Comparison of ENCODE assay signal across 7 mouse cellular contexts in genomic region chr9:101314036-101314435, GRCm38 (mm10).
DNase-seq lines count a peak whose midpoint lies in the region; ATAC-seq and TF ChIP-seq lines count a peak whose summit lies in the region.

No protein-coding gene starts in this region.

- H3K36me3 ChIP-seq in thymus, adult 2 months (ENCODE audit: control insufficient read depth, insufficient read depth, low read length) = no peaks in the 10 kb centered on the region
- H3K36me3 ChIP-seq in lung, embryonic 14.5 days (ENCODE audit: insufficient read depth) = no peaks in the 10 kb centered on the region

- no peak overlapping the region for H3K4me2 ChIP-seq in lung, embryonic 14.5 days

- no peaks in the 10 kb centered on the region for H3K27me3 ChIP-seq in thymus, adult 2 months (ENCODE audit: control insufficient read depth, insufficient read depth, low read length)
- H3K27me3 ChIP-seq in lung, embryonic 14.5 days (ENCODE audit: insufficient read depth, low read length) = no peaks in the 10 kb centered on the region

- no peak for TF ChIP-seq POLR2A in thymus, adult 2 months (IDR thresholded peaks at IDR 0.05; ENCODE audit: control insufficient read depth, extremely low read depth, insufficient read depth, low read length, poor library complexity)

- H3K27ac ChIP-seq in thymus, adult 2 months (ENCODE audit: control insufficient read depth, insufficient read depth, low read length) = no peak overlapping the region
- H3K27ac ChIP-seq in lung, embryonic 14.5 days (ENCODE audit: low read depth) = no peak overlapping the region

- no peaks in the 10 kb centered on the region for H3K4me1 ChIP-seq in thymus, adult 2 months (replicated peaks; ENCODE audit: control insufficient read depth, insufficient read depth, low read length)
- no peaks in the 10 kb centered on the region for H3K4me1 ChIP-seq in lung, embryonic 14.5 days (ENCODE audit: insufficient read depth)

- no peak overlapping the region for H3K9ac ChIP-seq in lung, embryonic 14.5 days

- no peak for TF ChIP-seq CTCF in thymus, adult 2 months (IDR thresholded peaks at IDR 0.05; ENCODE audit: borderline replicate concordance, control insufficient read depth, extremely low read depth, insufficient read depth, low read length, poor library complexity)
- peak; percentile 86 for TF ChIP-seq CTCF in lung, embryonic 14.5 days (IDR thresholded peaks at IDR 0.05; ENCODE audit: low read depth)

- H3K9me3 ChIP-seq in lung, embryonic 14.5 days (ENCODE audit: low read depth, low read length) = no peaks in the 10 kb centered on the region

- no peak overlapping the region for H3K4me3 ChIP-seq in thymus, adult 2 months (ENCODE audit: control insufficient read depth, insufficient read depth, low read length)
- no peak overlapping the region for H3K4me3 ChIP-seq in lung, embryonic 14.5 days (ENCODE audit: low read depth, low read length)

- WGBS in thymus, adult 2 months = 47% methylated on average over 4 of the region's 4 CpGs
- 39% methylated on average over 4 of the region's 4 CpGs for WGBS in lung, embryonic 14.5 days

- ATAC-seq in lung, embryonic 14.5 days (ENCODE audit: insufficient read depth) = no peak

- peak; percentile 12 for DNase-seq in thymus, adult 2 months
- no peak for DNase-seq in thymus, adult 18-20 months
- DNase-seq in adrenal gland, postnatal 14 days = peak; percentile 77
- peak; percentile 80 for DNase-seq in embryo, embryonic 11 days
- DNase-seq in kidney, postnatal 4 days = peak; percentile 78
- peak; percentile 88 for DNase-seq in lung, embryonic 14.5 days
- peak; percentile 74 for DNase-seq in right cerebral cortex, postnatal 14 days

Comparison
In these comparisons a context has a peak if more than half of its experiments do, and no peak if none do; other contexts are left out.
1. DNase-seq: peak in thymus, adult 2 months (single experiment), adrenal gland, postnatal 14 days (single experiment), embryo, embryonic 11 days (single experiment), kidney, postnatal 4 days (2 of 2), lung, embryonic 14.5 days (single experiment) and right cerebral cortex, postnatal 14 days (single experiment); none in thymus, adult 18-20 months (0 of 2).